Mouse (Mus musculus): ENCODE results near the gene Fam193a.

Fam193a gene

DNA sequence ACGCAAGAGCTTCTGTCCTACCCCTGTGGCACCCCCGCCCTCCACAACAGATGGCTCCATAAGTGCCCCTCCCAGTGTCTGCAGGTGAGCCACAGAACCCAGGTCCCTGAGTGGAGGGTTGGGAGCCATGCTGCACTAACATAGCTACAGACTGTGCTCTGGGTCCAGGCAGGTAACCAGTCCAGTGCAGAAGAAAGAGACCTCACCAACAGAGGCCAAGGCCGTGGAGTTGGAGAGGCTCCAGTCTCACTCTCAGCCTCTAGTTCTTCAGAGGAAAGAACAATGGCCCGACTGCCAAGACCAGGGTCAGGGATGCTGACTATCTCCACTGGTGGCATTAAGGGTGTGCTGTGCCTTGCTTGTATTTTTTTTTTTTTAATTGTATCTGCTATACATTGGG, 91.6 kb downstream of the Fam193a start:
- DNase-seq (ENCODE audit: low spot score in 2 of 2): no peak

DNA sequence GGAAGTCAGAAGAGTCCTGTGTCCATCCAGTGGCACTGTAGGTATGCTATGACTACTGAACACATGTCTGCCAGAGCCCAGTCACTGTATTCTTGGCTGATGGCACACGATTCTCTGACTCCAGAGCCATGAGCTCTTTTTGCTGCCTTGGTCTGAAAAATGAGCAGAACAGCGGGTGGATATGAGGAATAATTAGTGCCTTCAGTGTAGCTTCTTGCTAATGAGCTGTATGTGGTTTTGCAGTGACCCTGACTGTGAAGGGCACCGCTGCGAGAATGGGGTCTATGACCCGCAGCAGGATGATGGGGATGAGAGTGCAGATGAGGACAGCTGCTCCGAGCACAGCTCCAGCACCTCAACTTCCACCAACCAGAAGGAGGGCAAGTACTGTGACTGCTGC, 92.1 kb downstream of the Fam193a start:
- no peak for DNase-seq (ENCODE audit: low spot score in 2 of 2)

- DNase-seq (ENCODE audit: low spot score in 2 of 2): no peak
Measured at GRCm38 (mm10) chr5:34466079-34466478, 96.3 kb downstream of the Fam193a start.

DNA sequence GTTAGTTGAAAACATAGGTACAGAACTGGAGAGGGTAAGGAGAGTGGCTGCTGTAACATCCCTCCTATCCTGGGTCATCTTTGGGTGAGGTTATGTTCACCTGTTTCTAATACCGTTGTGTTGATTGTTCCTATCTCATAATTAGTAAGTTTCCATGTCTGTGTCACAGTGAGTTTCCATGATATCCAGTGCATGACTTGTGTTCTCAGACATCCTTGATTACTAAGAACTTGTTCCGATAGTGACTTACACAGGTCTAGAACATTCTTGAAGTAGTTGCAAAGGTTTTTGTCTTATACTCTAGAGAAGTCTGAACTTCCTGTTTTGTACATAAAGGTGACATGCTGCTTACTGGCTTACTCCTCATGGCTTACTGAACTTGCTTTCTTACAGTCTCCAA, 96.9 kb downstream of the Fam193a start:
- no peak for DNase-seq (ENCODE audit: low spot score in 2 of 2)

DNA sequence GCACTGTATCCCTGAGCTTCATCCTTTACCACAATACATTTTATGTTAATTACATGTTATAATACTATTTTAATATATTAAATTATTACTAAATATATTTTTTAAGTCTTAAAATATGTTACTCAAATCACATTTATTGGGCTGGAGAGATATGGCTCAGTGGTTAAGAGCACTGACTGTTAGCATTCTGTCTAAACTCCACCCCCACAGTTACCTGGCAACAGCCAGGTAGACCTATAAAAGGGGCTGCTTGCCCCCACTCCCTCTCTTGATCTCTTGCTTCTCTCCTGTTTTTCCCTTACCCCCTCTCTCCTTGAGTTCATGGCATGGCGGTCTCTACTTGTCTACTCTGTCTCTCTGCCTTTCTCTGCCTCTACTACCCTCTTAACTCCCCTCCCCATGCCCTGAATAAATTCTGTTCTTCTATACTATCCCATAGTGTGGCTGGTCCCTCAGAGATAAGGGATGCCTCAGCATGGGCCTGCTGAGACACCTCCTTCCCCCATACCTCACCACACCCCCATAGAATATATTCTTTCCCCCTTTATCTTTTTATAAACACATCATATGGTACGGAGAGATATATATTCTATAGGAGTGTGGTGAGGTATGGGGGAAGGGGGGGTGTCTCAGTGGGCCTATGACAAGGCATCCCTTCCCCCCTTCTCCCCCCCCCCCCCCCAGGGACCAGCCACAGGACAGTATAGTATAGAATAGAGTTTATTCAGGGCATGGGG, 98.5 kb downstream of the Fam193a start:
- no peak for DNase-seq (ENCODE audit: low spot score in 2 of 2)

DNA sequence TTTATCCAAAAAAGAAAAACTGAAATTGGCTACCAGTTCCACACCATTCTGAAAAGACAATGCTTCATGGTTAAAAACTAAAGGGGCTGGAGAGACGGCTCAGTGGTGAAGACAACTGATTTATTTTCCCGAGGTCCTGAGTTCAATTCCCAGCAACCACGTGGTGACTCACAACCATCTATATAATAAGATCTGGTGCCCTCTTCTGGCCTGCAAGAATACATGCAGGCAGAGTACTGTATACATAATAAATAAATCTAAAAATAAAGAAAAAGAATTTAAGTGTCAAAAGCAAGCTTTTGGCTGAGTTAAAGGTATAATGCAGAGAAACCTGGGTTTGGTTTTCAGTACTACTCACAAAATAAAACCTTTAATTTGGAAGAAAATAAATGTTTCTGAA, 111.2 kb downstream of the Fam193a start:
- DNase-seq (ENCODE audit: low spot score in 2 of 2): no peak

DNA sequence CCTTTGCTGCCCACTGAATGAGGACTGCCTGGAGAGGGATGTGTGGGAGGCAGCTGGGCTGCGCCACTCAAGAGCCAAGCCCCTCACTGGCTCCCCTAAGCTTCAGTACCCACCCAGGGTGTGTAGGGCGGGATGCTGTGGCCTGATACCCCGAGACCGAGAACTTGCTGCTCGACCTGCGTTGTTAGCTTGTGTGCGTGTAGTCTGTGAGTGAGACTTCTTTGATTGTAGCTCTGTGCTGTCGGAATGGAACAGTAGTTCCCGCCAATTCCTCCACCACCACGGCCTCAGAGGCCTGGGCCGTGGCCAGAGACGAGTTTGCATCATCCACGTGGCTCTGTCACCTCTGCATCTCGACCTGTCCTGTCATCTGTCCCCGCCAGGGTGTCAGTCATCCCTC, 116.0 kb downstream of the Fam193a start:
- DNase-seq (ENCODE audit: low spot score in 2 of 2): no peak

DNA sequence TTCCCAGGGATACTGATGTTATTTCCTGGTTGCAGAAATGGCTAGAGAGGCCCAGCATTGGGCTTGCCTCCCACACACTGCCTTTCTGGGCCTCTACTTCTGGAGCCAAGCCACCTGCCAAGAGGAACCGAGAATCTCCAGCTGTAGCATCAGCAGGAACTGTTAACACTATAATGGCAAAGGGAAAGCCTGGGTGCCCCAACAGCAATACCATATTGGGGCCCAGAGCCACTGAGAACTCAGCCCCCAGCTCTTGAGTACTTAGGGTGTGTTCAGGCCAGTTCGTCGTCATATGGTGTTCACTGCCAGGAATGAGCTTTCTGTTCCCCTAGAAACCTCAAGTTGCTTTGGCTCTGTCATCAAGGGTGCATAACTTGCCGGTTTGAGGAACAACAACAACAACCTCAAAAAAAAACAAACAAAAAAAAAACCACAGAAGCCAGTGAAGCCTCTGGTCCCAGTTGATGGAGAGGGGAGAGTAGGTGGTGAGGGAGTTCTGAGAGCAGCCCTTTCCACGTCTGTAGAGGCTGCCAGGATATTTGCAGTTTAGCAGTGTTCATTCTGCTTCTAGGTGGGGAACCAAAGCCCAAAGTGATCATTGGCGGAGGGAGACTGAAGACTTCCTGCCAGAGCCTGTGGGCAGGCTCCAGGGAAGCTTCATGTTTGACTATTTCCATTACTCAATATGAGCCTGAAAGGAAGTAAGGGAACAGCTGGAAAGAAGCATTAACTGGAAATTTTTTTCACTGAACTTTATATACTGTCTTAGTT, 117.8 kb downstream of the Fam193a start:
- DNase-seq (ENCODE audit: low spot score in 2 of 2): no peak

DNA sequence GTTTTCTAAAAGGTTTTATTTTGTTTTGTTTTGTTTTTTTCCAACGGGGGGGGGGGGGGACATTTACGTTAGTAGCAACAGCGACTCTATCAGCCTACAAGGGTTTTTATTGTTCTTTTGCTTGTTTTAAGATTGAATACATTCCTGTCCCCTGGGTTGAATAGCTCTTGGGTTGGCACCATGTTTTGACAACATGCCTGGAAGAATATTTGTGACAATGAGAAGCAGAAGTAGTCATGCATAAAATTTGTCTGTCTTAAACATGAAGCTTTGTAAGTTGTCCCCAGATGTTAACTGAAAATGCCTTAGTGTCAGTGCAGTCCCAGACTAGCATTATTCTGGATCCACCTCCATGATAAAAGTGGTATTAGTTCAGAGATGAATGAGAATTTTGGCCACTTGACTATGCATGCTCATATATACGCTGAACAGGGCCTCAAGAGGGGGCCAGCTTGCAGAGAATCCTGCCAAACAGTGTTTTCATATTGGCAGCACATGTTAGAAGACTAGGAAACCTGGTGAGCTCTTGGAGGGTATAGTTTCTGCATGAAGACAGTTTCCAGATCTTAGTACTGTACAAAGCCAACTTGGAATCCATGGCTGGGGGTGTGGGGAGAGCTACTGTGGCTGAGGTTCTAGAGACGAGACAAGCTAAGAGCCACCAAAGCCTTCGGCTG, 119.1 kb downstream of the Fam193a start:
- DNase-seq (ENCODE audit: low spot score in 2 of 2): no peak

DNA sequence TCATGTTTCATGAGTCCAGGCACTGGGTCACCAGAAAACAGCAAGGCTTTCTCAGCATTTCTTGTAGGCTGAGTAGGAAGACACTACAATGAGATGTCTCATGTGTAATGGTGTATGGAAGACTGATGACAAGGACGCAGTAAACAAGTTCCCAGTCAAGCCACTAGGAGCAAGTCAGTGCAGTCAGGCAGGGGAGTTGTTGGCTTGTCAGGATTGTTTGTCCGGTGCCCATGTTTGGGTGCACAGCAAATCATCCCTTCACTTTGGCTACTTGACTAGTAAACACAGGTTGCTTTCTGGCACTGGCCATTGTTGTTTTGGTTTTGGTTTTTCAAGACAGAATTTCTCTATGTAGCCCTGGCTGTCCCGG, 119.7 kb downstream of the Fam193a start:
- DNase-seq (ENCODE audit: low spot score in 2 of 2): no peak

DNA sequence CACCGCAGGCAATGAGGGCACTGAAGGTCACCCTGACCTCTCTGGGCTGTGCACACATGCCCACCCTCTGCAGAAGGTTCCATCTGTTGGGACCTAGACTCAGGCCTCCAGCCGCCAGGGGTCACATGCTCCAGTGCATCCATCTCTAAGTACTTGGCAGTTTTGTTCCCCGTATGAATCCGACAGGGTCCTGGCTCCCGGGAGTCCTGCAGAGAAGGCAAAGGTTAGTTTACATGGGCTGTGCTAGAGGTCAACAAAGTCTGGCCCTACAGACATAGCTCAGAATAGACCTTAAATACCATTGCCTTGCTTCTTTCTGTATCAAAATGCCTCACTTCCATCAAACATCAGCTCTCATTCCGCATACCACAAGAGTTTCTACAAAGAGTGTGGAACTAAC, 127.0 kb downstream of the Fam193a start:
- DNase-seq (ENCODE audit: low spot score in 2 of 2): no peak

DNA sequence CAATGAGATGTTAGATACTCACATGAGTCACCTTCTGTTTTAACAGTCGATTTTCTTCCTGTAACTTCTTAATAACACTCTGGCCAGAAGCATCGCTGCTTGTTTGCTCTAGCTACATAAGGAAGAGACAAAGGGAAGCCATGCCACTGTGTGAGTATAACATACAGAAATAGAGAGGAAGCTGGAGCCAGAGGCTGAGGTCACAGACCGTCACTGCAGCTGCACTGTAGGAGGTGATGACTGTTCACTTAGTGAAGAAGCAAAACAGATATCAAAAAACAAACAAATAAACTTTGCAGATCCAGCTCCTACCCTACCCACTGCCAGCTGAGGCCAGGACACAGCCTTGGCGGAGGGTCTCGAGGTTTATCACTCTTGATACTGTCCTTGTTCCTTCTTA, 131.2 kb downstream of the Fam193a start:
- no peak for DNase-seq (ENCODE audit: low spot score in 2 of 2)

GRCm38 (mm10) chr5:34501588-34501987, 131.9 kb downstream of the Fam193a start:
- no peak for DNase-seq (ENCODE audit: low spot score in 2 of 2)

DNA sequence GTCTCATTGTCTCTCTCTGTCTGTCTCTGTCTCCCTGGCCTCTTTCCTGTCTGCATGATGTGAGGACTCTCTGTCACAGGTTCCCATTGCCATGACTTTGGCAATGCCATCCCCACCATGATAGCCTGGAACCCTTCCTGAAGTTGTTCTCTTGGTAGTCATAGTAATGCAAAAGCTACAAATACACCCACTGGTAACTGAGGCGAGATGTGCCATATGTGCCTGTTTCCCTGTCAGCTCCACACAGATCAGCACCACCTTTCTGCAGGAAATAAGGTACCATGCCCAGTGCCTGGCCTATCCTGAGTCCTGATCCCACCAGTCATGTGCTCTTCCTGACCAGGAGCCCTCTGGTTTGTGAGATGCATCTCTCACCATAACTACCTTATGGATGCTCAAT, 132.7 kb downstream of the Fam193a start:
- no peak for DNase-seq (ENCODE audit: low spot score in 2 of 2)

GRCm38 (mm10) chr5:34502821-34503220, 133.1 kb downstream of the Fam193a start:
- DNase-seq (ENCODE audit: low spot score in 2 of 2): no peak

DNA sequence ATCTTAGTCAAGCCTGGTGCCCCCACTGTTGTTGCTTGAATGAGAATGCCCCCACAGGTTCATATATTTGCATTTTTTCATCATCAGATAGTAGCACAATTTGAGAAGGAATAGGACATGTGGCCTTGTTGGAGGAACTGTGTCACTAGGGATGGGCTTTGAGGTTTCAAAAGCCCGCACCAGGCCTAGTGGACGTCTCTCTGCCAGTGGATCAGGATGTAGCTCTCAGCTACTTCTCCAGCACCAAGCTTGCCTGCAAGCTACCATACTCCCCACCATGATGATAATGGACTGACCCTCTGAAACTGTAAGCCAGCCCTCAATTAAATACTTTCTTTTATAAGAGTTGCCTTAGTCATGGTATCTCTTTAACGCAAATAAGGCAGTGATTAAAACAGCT, 142.8 kb downstream of the Fam193a start:
- no peak for DNase-seq (ENCODE audit: low spot score in 2 of 2)

DNA sequence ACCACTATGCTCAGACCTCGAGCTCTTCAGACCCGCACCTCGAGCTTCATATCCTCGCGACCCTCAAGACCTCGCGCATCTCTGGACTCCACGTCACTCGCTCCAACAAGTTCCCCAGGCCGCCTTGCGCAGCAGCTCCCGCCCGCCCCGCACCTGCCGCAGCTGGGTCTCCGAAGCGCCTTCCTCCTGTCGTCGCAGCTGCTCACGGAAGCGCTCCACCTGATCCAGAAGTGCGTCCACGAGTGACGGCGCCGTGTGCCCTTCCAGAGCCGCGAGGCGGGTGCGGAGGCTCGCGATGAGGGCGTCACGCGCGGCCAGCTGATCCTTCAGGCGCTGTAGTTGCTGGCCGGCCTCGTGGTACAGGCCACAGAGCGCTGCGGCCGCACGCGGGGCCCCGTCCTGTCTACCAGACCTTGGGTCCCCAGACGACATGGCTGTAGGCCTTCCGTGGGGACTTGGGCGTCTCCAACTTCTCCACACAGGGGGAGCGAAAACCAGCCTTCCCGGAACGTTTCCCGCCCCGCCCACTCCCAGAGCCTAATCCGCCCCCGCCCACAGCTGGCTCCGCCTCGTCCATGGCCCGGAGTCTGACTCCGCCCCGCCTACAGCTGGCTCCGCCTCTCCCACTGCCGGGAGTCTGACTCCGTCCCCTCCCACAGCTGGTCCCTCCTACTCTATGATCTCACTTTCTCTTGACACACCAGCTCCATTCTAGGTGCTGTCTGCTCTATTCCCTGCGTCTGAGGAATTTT, 143.9 kb downstream of the Fam193a start, which contains the start of gene Tnip2:
Gene Tnip2 (minus strand): TSS at position 526 of the 752 bp plus-strand sequence.
- peak; percentile 91 to 93 for DNase-seq (ENCODE audit: low spot score in 2 of 2)

DNA sequence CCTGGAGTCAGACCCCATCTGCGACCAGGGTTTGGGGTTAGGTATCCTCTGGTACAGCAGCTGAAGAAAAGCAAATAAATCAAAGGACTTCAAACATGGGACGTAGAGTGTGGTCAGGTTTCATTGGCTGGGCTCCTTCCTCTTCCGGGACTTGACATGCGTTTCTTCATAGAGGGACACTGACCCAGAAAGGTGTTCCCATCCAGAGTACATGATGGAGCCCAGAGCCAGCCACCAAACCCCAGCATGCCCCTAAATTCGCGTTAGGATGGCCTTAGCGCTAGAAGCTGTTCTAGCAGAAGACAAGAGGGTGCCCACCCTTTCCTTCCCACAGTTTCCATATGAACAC, 144.5 kb downstream of the Fam193a start:
- no peak for DNase-seq (ENCODE audit: low spot score in 2 of 2)

DNA sequence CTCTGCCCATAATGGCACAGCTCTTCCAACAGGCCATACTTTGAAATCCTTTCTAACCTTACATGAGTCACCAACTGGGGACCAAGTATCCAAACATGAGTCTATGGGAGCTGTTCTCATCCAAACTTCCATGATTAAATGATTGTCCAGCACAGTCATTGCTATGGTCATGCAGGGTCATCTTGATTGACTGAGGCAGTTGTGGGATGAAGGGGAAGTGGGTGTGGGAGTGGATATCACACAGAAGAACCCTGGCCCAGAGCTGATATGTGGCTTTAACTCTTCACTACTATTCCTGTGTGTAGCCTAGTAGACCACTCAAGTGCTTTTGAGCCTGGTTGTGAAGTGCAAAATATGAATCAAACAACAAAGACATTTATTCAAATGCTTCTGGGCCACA, 145.4 kb downstream of the Fam193a start:
- DNase-seq (ENCODE audit: low spot score in 2 of 2): no peak

GRCm38 (mm10) chr5:34517913-34518312, 148.2 kb downstream of the Fam193a start:
- DNase-seq (ENCODE audit: low spot score in 2 of 2): peak; percentile 82 to 86

- DNase-seq (ENCODE audit: low spot score in 2 of 2): no peak
Measured at GRCm38 (mm10) chr5:34519389-34519910, 149.7 kb downstream of the Fam193a start.
